Mouse (Mus musculus): ENCODE data around the gene Trim10. TPM values are rescaled to one million over a fixed set of nuclear protein-coding genes. Genes with fewer than 3 reads are reported as not detected.

The Trim10 gene
- under 1 TPM in 2 of 4 experiments, not detected in 2; 0.16 to 0.83 TPM for total RNA-seq (2022)

- no peak for DNase-seq (ENCODE audit: low spot score)
Measured at GRCm38 (mm10) chr17:36869284-36869954, at the start of gene Trim10. Gene Trim10 (plus strand): TSS chr17:36869574.

- DNase-seq (ENCODE audit: low spot score): peak; percentile 57
Measured at GRCm38 (mm10) chr17:36824005-36824404, 45.4 kb upstream of the Trim10 start.

- no peak for DNase-seq (ENCODE audit: low spot score)
Measured at GRCm38 (mm10) chr17:36825525-36825924, 43.8 kb upstream of the Trim10 start.

- peak; percentile 88 for DNase-seq (ENCODE audit: low spot score)
Measured at GRCm38 (mm10) chr17:36826002-36826401, 43.4 kb upstream of the Trim10 start.

- DNase-seq (ENCODE audit: low spot score): no peak
Measured at GRCm38 (mm10) chr17:36828488-36828887, 40.9 kb upstream of the Trim10 start.

GRCm38 (mm10) chr17:36830470-36830869 is 38.9 kb upstream of the Trim10 start:
- no peak for DNase-seq (ENCODE audit: low spot score)

GRCm38 (mm10) chr17:36832694-36833093 is 36.7 kb upstream of the Trim10 start:
- no peak for DNase-seq (ENCODE audit: low spot score)

GRCm38 (mm10) chr17:36835591-36836426 is 33.6 kb upstream of the Trim10 start:
- peak; percentile 63 for DNase-seq (ENCODE audit: low spot score)

GRCm38 (mm10) chr17:36836427-36836812 is 33.0 kb upstream of the Trim10 start:
- no peak for DNase-seq (ENCODE audit: low spot score)

- DNase-seq (ENCODE audit: low spot score): peak; percentile 100
Measured at GRCm38 (mm10) chr17:36836874-36837647, 32.3 kb upstream of the Trim10 start, which contains the start of gene Trim26. Gene Trim26 (plus strand): TSS chr17:36837134.

- DNase-seq (ENCODE audit: low spot score): no peak
Measured at GRCm38 (mm10) chr17:36839001-36839400, 30.4 kb upstream of the Trim10 start.

GRCm38 (mm10) chr17:36839931-36840330 is 29.4 kb upstream of the Trim10 start:
- DNase-seq (ENCODE audit: low spot score): no peak

- DNase-seq (ENCODE audit: low spot score): peak; percentile 24
Measured at GRCm38 (mm10) chr17:36840961-36841445, 28.4 kb upstream of the Trim10 start.

GRCm38 (mm10) chr17:36843696-36844095 is 25.7 kb upstream of the Trim10 start:
- no peak for DNase-seq (ENCODE audit: low spot score)

GRCm38 (mm10) chr17:36844286-36844719 is 25.1 kb upstream of the Trim10 start:
- no peak for DNase-seq (ENCODE audit: low spot score)

GRCm38 (mm10) chr17:36844725-36845124 is 24.6 kb upstream of the Trim10 start:
- DNase-seq (ENCODE audit: low spot score): no peak

GRCm38 (mm10) chr17:36848911-36849310 is 20.5 kb upstream of the Trim10 start:
- no peak for DNase-seq (ENCODE audit: low spot score)

- DNase-seq (ENCODE audit: low spot score): no peak
Measured at GRCm38 (mm10) chr17:36849992-36850391, 19.4 kb upstream of the Trim10 start.

- DNase-seq (ENCODE audit: low spot score): no peak
Measured at GRCm38 (mm10) chr17:36851200-36851599, 18.2 kb upstream of the Trim10 start.

- DNase-seq (ENCODE audit: low spot score): no peak
Measured at GRCm38 (mm10) chr17:36851627-36852026, 17.7 kb upstream of the Trim10 start.

GRCm38 (mm10) chr17:36855484-36855883 is 13.9 kb upstream of the Trim10 start:
- no peak for DNase-seq (ENCODE audit: low spot score)

GRCm38 (mm10) chr17:36856236-36856635 is 13.1 kb upstream of the Trim10 start:
- no peak for DNase-seq (ENCODE audit: low spot score)
